Mouse (Mus musculus): ENCODE measurements around the gene Ube2o. TPM values are rescaled to one million over a fixed set of nuclear protein-coding genes. Genes with fewer than 3 reads are reported as not detected.

The Ube2o gene
- polyA plus RNA-seq, 1 experiment from 2014 or later, result 15.5 TPM

DNA sequence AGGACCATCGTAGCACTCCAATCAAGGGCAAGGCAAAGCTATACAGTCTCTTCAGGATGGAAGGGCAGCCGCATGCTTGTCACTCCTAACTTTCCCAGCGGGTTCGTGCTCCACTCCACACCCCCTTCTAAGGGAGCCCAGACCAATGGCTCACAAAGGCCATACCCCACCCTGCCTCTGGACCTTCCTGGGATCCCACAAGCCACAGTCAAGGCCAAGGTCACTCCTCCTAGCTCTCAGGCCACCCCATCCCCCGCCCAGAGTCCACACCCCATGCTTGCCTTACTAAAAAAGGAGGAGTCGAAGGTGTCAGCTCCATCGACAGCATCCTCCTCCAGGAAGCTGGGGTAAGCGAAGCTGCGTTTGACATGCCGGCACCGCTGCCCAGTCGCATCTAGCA lies 22.9 kb upstream of the Ube2o start:
- 92% methylated on average over 12 of the region's 12 CpGs for WGBS

DNA sequence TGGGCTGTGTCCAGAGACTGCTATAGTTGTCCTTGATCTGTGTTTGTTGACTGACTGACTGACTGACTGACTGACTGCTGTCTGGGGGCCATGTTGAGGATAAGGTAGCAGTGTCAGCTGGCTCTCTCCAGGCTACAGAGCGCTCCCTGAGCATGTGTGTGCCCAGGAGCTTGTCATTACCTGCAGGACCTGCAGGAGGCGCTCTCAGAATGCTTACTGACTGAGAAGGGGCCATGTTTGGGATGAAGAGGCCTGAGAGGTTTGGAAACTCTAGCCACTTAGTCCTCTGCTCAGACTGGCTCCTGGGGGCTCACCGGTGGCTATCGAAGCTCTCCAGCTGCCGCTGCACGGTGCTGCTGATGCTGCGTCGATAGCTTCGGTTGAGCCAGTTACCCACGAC lies 22.1 kb upstream of the Ube2o start:
- Histone ChIP-seq H3K9ac (ENCODE audit: low read depth, low read length) (no peak overlapping the region), H3K4me3 (ENCODE audit: low read depth, low read length) (no peak overlapping the region), H3K36me3 (ENCODE audit: control insufficient read depth, insufficient read depth, low read length) (no peaks in the 10 kb centered on the region), H3K4me1 (ENCODE audit: control insufficient read depth, insufficient read depth, low read length) (no peaks in the 10 kb centered on the region), H3K9me3 (replicated peaks; ENCODE audit: control insufficient read depth, low read length, poor library complexity, severe bottlenecking) (no peaks in the 10 kb centered on the region), H3K27me3 (ENCODE audit: control insufficient read depth, insufficient read depth, low read depth, low read length) (no peaks in the 10 kb centered on the region), H3K4me2 (ENCODE audit: low read length) (no peak overlapping the region), H3K27ac (ENCODE audit: low read length) (no peak overlapping the region)
- 87% methylated on average over 10 of the region's 10 CpGs for WGBS
- ATAC-seq, result no peak

More for the DNA sequence above, 22.9 kb upstream of the Ube2o start:
- H3K4me2 ChIP-seq (ENCODE audit: low read length), result no peak overlapping the region
- ATAC-seq, result no peak
- H3K4me3 ChIP-seq (ENCODE audit: low read depth, low read length), result no peak overlapping the region
- no peak overlapping the region for H3K9ac ChIP-seq (ENCODE audit: low read depth, low read length)
- H3K4me1 ChIP-seq (ENCODE audit: control insufficient read depth, insufficient read depth, low read length), result no peaks in the 10 kb centered on the region
- no peaks in the 10 kb centered on the region for H3K27me3 ChIP-seq (ENCODE audit: control insufficient read depth, insufficient read depth, low read depth, low read length)
- no peaks in the 10 kb centered on the region for H3K9me3 ChIP-seq (replicated peaks; ENCODE audit: control insufficient read depth, low read length, poor library complexity, severe bottlenecking)
- no peaks in the 10 kb centered on the region for H3K36me3 ChIP-seq (ENCODE audit: control insufficient read depth, insufficient read depth, low read length)
- H3K27ac ChIP-seq (ENCODE audit: low read length), result no peak overlapping the region

DNA sequence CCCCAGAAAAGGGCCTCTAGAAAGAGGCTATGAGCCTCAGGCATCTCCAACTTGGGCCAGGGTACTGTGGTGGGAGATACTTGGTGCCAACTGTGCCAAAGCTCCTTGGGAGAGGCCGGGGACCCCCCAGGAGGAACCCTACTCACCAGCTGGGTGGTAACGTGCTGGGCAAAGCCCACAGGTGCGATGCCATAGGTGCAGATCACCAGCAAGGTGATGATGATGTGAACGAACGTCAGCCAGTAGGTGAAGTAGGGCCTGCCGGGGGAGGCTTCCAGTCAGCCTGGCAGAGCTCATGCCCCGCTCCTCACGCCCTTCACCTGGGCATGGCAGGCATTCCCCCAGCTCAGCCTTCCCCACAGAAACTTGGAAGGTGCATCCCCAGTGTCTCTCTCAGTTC lies 20.8 kb upstream of the Ube2o start:
- no peak overlapping the region for H3K9ac ChIP-seq (ENCODE audit: low read depth, low read length)
- H3K9me3 ChIP-seq (replicated peaks; ENCODE audit: control insufficient read depth, low read length, poor library complexity, severe bottlenecking), result no peaks in the 10 kb centered on the region
- H3K27ac ChIP-seq (ENCODE audit: low read length), result no peak overlapping the region
- no peaks in the 10 kb centered on the region for H3K36me3 ChIP-seq (ENCODE audit: control insufficient read depth, insufficient read depth, low read length)
- no peak for ATAC-seq
- H3K27me3 ChIP-seq (ENCODE audit: control insufficient read depth, insufficient read depth, low read depth, low read length), result no peaks in the 10 kb centered on the region
- H3K4me1 ChIP-seq (ENCODE audit: control insufficient read depth, insufficient read depth, low read length), result no peaks in the 10 kb centered on the region
- H3K4me3 ChIP-seq (ENCODE audit: low read depth, low read length), result no peak overlapping the region
- 87% methylated on average over 8 of the region's 8 CpGs for WGBS
- H3K4me2 ChIP-seq (ENCODE audit: low read length), result no peak overlapping the region

DNA sequence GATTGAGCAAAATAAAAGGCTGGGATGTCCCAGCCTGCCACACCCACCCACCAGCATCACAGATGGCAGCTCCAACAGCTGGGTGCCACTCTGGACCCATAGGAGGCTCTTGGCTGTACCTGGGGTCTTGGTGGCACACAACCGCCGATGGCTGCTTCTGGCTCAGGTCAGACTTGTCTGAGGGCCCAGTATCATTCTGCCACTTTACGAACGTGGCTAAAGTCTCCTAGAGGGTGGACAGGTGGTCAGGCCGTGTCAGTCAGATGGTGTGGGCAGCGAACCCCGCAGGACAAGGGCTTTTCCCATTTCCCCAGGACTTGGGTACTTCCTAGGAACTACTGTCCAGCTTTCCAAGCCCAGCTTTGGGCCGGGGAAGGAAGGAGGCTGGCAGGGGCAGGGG lies 19.9 kb upstream of the Ube2o start:
- Histone ChIP-seq H3K4me3 (ENCODE audit: low read depth, low read length) (no peak overlapping the region), H3K27me3 (ENCODE audit: control insufficient read depth, insufficient read depth, low read depth, low read length) (no peaks in the 10 kb centered on the region), H3K36me3 (ENCODE audit: control insufficient read depth, insufficient read depth, low read length) (no peaks in the 10 kb centered on the region), H3K9ac (ENCODE audit: low read depth, low read length) (no peak overlapping the region), H3K4me1 (ENCODE audit: control insufficient read depth, insufficient read depth, low read length) (no peaks in the 10 kb centered on the region), H3K9me3 (replicated peaks; ENCODE audit: control insufficient read depth, low read length, poor library complexity, severe bottlenecking) (no peaks in the 10 kb centered on the region), H3K4me2 (ENCODE audit: low read length) (no peak overlapping the region), H3K27ac (ENCODE audit: low read length) (no peak overlapping the region)
- no peak for ATAC-seq
- WGBS, result 88% methylated on average over 8 of the region's 8 CpGs

DNA sequence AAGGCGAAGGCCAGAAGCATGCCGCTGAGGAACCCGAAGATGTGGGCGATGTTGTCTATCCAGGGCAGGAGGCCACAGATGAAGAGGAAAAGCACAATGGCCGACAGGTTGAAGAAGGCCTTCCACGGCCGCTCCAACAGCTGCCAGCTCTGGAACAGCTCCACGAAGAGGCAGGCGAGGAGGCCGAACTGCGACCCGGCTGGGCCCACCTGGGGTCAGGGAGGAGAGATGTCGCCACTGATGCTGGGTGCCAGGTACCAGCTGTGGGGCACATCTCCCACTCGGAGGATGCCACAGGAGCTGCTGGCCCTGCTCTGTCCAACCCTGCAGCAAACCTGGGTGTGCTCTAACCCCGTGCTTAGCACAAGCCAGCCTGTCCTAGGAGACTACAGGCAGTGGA lies 18.0 kb upstream of the Ube2o start:
- H3K9me3 ChIP-seq (replicated peaks; ENCODE audit: control insufficient read depth, low read length, poor library complexity, severe bottlenecking), result no peaks in the 10 kb centered on the region
- H3K4me2 ChIP-seq (ENCODE audit: low read length), result no peak overlapping the region
- no peaks in the 10 kb centered on the region for H3K4me1 ChIP-seq (ENCODE audit: control insufficient read depth, insufficient read depth, low read length)
- ATAC-seq, result no peak
- no peak overlapping the region for H3K27ac ChIP-seq (ENCODE audit: low read length)
- no peaks in the 10 kb centered on the region for H3K36me3 ChIP-seq (ENCODE audit: control insufficient read depth, insufficient read depth, low read length)
- WGBS, result 93% methylated on average over 15 of the region's 15 CpGs
- no peak overlapping the region for H3K4me3 ChIP-seq (ENCODE audit: low read depth, low read length)
- H3K9ac ChIP-seq (ENCODE audit: low read depth, low read length), result no peak overlapping the region
- no peaks in the 10 kb centered on the region for H3K27me3 ChIP-seq (ENCODE audit: control insufficient read depth, insufficient read depth, low read depth, low read length)

DNA sequence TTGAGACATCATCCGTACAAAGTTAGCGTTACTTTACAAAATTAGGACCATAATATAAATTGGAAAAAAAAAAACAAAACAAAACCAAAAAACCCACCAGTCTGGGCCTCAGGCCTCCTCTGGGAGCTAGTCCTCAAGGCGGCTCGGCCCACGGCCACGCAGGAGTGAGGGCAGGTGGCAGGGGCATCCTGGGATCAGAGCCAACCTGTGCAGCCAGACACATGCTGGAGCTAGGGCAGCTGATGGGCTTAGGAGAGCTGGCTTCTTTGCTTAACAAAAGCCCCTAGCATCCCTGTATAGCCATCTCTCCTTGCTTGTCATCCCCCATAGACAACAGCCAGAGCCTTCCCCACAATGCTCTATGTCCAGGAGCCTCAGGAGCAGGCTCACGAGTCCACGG lies 16.9 kb upstream of the Ube2o start:
- H3K27me3 ChIP-seq (ENCODE audit: control insufficient read depth, insufficient read depth, low read depth, low read length), result no peaks in the 10 kb centered on the region
- no peaks in the 10 kb centered on the region for H3K4me1 ChIP-seq (ENCODE audit: control insufficient read depth, insufficient read depth, low read length)
- H3K36me3 ChIP-seq (ENCODE audit: control insufficient read depth, insufficient read depth, low read length), result no peaks in the 10 kb centered on the region
- no peak for ATAC-seq
- H3K4me3 ChIP-seq (ENCODE audit: low read depth, low read length), result no peak overlapping the region
- H3K4me2 ChIP-seq (ENCODE audit: low read length), result no peak overlapping the region
- no peak overlapping the region for H3K9ac ChIP-seq (ENCODE audit: low read depth, low read length)
- H3K27ac ChIP-seq (ENCODE audit: low read length), result no peak overlapping the region
- H3K9me3 ChIP-seq (replicated peaks; ENCODE audit: control insufficient read depth, low read length, poor library complexity, severe bottlenecking), result no peaks in the 10 kb centered on the region
- 78% methylated on average over 8 of the region's 8 CpGs for WGBS

DNA sequence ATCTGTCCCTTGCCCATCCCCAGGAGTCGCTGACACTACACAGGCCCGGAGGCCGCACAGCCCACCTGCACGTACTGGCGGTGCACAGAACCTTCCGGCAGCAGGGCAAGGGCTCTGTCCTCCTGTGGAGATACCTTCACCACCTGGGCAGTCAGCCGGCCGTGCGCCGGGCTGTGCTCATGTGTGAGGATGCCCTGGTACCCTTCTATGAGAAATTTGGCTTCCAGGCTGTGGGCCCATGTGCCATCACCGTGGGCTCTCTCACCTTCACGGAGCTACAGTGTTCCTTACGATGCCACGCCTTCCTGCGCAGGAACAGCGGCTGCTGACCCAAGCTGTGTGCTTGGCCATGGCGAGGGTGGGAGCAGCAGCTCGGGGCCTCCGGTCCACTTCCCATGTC lies 15.5 kb upstream of the Ube2o start:
- Histone ChIP-seq H3K4me1 (ENCODE audit: control insufficient read depth, insufficient read depth, low read length) (0 out of 2 replicates have a peak, but pooled peaks cover 2% of the 10 kb centered on the region), H3K36me3 (ENCODE audit: control insufficient read depth, insufficient read depth, low read length) (no peaks in the 10 kb centered on the region), H3K4me3 (ENCODE audit: low read depth, low read length) (no peak overlapping the region), H3K4me2 (ENCODE audit: low read length) (no peak overlapping the region), H3K9me3 (replicated peaks; ENCODE audit: control insufficient read depth, low read length, poor library complexity, severe bottlenecking) (no peaks in the 10 kb centered on the region), H3K27me3 (ENCODE audit: control insufficient read depth, insufficient read depth, low read depth, low read length) (no peaks in the 10 kb centered on the region), H3K27ac (ENCODE audit: low read length) (no peak overlapping the region), H3K9ac (ENCODE audit: low read depth, low read length) (no peak overlapping the region)
- ATAC-seq, result no peak
- 87% methylated on average over 19 of the region's 19 CpGs for WGBS

DNA sequence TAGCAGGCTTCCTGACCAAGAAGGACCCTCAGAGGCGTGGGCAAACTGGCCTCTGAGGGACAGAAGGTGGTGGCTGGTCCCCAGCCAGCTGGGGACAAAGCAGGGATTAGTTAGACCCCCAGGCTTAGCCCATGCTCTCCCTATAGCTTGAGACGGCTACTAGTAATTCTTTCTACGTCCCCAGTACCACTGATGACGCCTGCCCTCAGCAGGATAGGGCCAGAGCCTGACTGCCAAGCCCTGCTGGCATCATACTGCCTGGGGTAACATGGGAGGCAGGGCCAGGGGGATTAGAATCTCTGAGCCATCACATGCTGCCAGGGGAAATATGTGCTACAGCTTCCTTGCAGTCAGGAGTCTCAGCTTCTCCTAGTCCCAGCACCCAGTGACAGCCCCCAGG lies 12.1 kb upstream of the Ube2o start:
- ATAC-seq, result no peak
- H3K27ac ChIP-seq (ENCODE audit: low read length), result no peak overlapping the region
- H3K9ac ChIP-seq (ENCODE audit: low read depth, low read length), result no peak overlapping the region

DNA sequence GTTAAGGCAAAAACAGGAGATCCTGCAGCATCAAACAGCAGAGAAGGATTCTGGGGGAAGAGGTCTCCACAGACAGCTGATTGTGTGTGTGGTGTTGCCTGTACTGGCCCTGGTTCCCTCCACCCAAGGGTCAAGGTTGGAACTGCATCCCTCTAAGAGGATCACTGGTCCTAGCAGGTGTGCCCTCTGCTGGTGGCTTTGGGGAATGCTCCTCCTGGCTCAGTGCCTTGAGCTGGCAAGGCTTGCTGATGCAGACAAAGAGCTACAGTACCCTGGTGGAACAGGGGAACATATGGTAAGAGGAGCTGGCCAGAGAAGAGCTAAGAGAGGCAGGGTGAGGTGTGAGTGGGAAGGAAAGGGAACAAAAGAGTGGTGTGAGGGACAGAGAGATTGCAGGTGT lies 11.2 kb upstream of the Ube2o start:
- Histone ChIP-seq H3K4me3 (ENCODE audit: low read depth, low read length) (no peak overlapping the region), H3K9me3 (replicated peaks; ENCODE audit: control insufficient read depth, low read length, poor library complexity, severe bottlenecking) (no peaks in the 10 kb centered on the region), H3K27ac (ENCODE audit: low read length) (0 out of 2 replicates have a peak overlapping the region, but pooled peaks have one; percentile 23), H3K27me3 (ENCODE audit: control insufficient read depth, insufficient read depth, low read depth, low read length) (no peaks in the 10 kb centered on the region), H3K9ac (ENCODE audit: low read depth, low read length) (no peak overlapping the region), H3K4me1 (ENCODE audit: control insufficient read depth, insufficient read depth, low read length) (peaks cover 8% of the 10 kb centered on the region; the same call in 1 of the 2 replicates), H3K36me3 (ENCODE audit: control insufficient read depth, insufficient read depth, low read length) (no peaks in the 10 kb centered on the region), H3K4me2 (ENCODE audit: low read length) (no peak overlapping the region)
- peak; percentile 65; the same call in 1 of the 2 replicates for ATAC-seq

More for the DNA sequence above, 12.1 kb upstream of the Ube2o start:
- Histone ChIP-seq H3K4me2 (ENCODE audit: low read length) (no peak overlapping the region), H3K4me1 (ENCODE audit: control insufficient read depth, insufficient read depth, low read length) (peaks cover 8% of the 10 kb centered on the region; the same call in 1 of the 2 replicates), H3K4me3 (ENCODE audit: low read depth, low read length) (no peak overlapping the region), H3K36me3 (ENCODE audit: control insufficient read depth, insufficient read depth, low read length) (no peaks in the 10 kb centered on the region), H3K9me3 (replicated peaks; ENCODE audit: control insufficient read depth, low read length, poor library complexity, severe bottlenecking) (no peaks in the 10 kb centered on the region), H3K27me3 (ENCODE audit: control insufficient read depth, insufficient read depth, low read depth, low read length) (no peaks in the 10 kb centered on the region)
- WGBS, result 30% methylated on average over 4 of the region's 4 CpGs

DNA sequence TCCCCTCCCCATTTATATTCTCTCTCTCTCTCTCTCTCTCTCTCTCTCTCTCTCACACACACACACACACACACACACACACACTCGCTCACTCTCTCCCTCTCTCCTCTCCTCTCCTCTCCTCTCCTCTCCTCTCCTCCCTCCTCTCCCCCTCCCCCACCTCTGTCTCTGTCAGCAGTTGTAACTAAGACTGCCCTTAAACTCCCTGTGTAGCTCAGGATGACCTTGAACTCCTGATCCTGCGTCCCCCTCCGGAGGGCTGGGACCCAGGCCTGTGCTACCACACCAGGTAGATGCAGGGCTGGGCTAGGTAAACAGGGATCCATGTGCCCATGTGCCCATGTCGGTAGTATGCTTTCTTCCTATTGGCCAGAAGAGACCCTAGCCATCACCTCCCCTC lies 10.4 kb upstream of the Ube2o start:
- no peaks in the 10 kb centered on the region for H3K27me3 ChIP-seq (ENCODE audit: control insufficient read depth, insufficient read depth, low read depth, low read length)
- no peaks in the 10 kb centered on the region for H3K36me3 ChIP-seq (ENCODE audit: control insufficient read depth, insufficient read depth, low read length)
- H3K4me1 ChIP-seq (ENCODE audit: control insufficient read depth, insufficient read depth, low read length), result peaks cover 14% of the 10 kb centered on the region
- H3K4me3 ChIP-seq (ENCODE audit: low read depth, low read length), result no peak overlapping the region
- 92% methylated on average over 4 of the region's 4 CpGs for whole genome bisulfite sequencing
- no peak overlapping the region for H3K4me2 ChIP-seq (ENCODE audit: low read length)
- H3K9ac ChIP-seq (ENCODE audit: low read depth, low read length), result no peak overlapping the region
- ATAC-seq, result no peak
- no peaks in the 10 kb centered on the region for H3K9me3 ChIP-seq (replicated peaks; ENCODE audit: control insufficient read depth, low read length, poor library complexity, severe bottlenecking)
- H3K27ac ChIP-seq (ENCODE audit: low read length), result no peak overlapping the region

Data from midbrain, embryonic 16.5 days (tissue).